Mouse (Mus musculus) heart, embryonic 13.5 days (tissue): ENCODE results near the gene Tmem43. TPM values are rescaled to one million over a fixed set of nuclear protein-coding genes. Genes with fewer than 3 reads are reported as not detected.
"Not testable (repeated sequence)": the region's sequence is repeated elsewhere in the genome, so short reads cannot be mapped to it uniquely, and the experiment has no call there.

Experiments used
- ATAC-seq: fragments of 200-750 bp; cut with Nextera tagmentation; 2 replicates; pipeline ENCODE4 v1.8.0; 2017; ENCODE audit warnings: moderate TSS enrichment; ENCODE audit not compliant: insufficient number of reproducible peaks, low FRiP score, low TSS enrichment; ENCODE audit errors: extremely low read depth
- H3K27ac ChIP-seq: fragments of 300-500 bp; sonication (generic); replicated peaks from 2 replicates; pipeline ENCODE4 v1.5.1; 2015; ENCODE audit warnings: moderate library complexity, mild to moderate bottlenecking, inconsistent platforms
- H3K27me3 ChIP-seq: fragments of 300-500 bp; sonication (generic); replicated peaks from 2 replicates; pipeline ENCODE4 v1.6.1; 2015; ENCODE audit warnings: mild to moderate bottlenecking, inconsistent platforms
- H3K36me3 ChIP-seq: fragments of 300-500 bp; sonication (generic); 2 replicates; pipeline ENCODE4 v1.6.1; 2015; ENCODE audit warnings: mild to moderate bottlenecking, inconsistent platforms
- H3K4me1 ChIP-seq: fragments of 300-500 bp; sonication (generic); 2 replicates; pipeline ENCODE4 v1.6.1; 2015; ENCODE audit warnings: inconsistent platforms
- H3K4me2 ChIP-seq: fragments of 300-500 bp; sonication (generic); 2 replicates; pipeline ENCODE4 v1.6.1; 2015; ENCODE audit warnings: inconsistent platforms, mild to moderate bottlenecking, moderate library complexity
- H3K4me3 ChIP-seq: fragments of 300-500 bp; sonication (generic); 2 replicates; pipeline ENCODE4 v1.5.1; 2015; ENCODE audit warnings: moderate library complexity, mild to moderate bottlenecking, inconsistent platforms
- H3K9ac ChIP-seq: fragments of 300-500 bp; sonication (generic); 2 replicates; pipeline ENCODE4 v1.6.1; 2015; ENCODE audit warnings: inconsistent platforms, mild to moderate bottlenecking, moderate library complexity
- H3K9me3 ChIP-seq: fragments of 300-500 bp; sonication (generic); 2 replicates; pipeline ENCODE4 v1.6.1; 2016; ENCODE audit warnings: inconsistent platforms
- WGBS: fragments of 180-500 bp; shearing (Covaris S2); methylation state at CpG from one replicate; pipeline ENCODE4 v1.1.7; 2015; ENCODE audit warnings: mixed read lengths; 5-methylcytosine and 5-hydroxymethylcytosine counted together
- polyA plus RNA-seq: library from polyadenylated mRNA; unstranded; fragments of >200 nt; fragmentation: Nextera tagmentation; extraction: Ambion mirVana; gene quantifications from 2 replicates; pipeline ENCODE4 v1.2.1, GENCODE M21; 2015

The Tmem43 gene
- polyA plus RNA-seq, 1 experiment from 2014 or later = 26.7 TPM

DNA sequence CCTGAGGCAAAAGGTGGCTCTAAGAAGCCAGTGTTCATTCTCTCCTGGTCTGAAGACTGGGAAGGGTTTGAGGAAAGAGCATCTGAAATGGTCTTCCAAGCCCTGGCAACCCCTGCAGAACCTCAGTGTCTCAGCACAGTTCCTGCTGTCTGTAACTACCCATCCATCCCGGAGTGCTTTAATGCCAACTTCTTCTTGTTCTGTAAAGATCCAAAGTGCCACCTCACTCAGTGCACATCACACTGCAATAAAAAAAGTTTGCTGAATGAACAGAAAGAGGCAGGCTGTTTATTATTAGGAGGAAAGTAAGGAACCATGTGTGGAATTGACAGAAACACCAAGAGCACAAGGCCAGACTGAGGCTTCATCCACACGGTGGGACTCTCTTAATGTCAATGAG, 2.8 kb upstream of the Tmem43 start:
- Histone ChIP-seq H3K9ac (no peak overlapping the region), H3K4me2 (no peak overlapping the region), H3K4me3 (no peak overlapping the region), H3K27ac (no peak overlapping the region), H3K36me3 (peaks cover 44% of the 10 kb centered on the region), H3K27me3 (no peaks in the 10 kb centered on the region), H3K4me1 (peaks cover 22% of the 10 kb centered on the region), H3K9me3 (no peaks in the 10 kb centered on the region)
- no peak for ATAC-seq
- 81% methylated on average over 2 of the region's 2 CpGs for WGBS

DNA sequence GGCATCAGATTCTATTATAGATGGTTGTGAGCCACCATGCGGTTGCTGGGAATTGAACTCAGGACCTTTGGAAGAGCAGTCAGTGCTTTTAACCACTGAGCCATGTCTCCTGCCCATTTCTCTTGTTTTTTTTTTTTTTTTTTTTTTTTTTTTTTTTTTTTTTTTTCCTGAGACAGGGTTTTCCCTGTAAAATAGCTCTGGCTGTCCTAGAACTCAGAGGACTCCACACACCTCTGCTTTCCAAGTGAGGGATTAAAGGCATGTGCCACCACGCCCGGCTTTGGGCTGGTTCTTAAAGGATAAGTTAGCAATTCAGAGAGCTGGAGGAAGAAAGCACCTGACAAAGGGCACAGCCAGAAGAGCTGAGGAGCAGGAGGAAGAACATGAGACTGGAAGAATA, 2.1 kb upstream of the Tmem43 start:
- 89% methylated on average over 3 of the region's 3 CpGs for WGBS
- H3K27me3 ChIP-seq, H3K9me3 ChIP-seq, ATAC-seq, H3K27ac ChIP-seq, H3K4me3 ChIP-seq, H3K9ac ChIP-seq: not testable (repeated sequence)
- peaks cover 40% of the 10 kb centered on the region for H3K36me3 ChIP-seq
- peaks cover 22% of the 10 kb centered on the region for H3K4me1 ChIP-seq
- peak overlapping the region; percentile 77 for H3K4me2 ChIP-seq

DNA sequence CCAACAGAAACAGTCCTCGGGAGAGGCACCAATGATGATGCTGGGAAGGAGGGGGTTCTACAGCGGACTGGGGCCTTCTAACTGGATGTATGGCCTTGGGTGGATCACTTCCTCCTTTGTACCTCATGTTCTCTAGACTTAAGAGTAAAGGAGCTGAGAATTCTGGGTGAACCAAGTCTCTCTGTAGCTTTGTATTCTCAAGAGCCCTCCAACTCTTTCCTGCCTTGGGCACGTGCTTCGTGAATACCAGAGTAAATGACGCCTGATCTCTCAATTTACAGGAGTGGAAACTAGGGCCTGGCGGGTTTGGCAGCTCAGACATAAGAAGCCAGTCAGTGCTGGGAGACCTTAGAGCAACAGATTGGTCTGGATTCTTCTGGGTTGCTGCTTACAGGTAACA, 1.2 kb upstream of the Tmem43 start:
- H3K9ac ChIP-seq = peak overlapping the region; percentile 88
- no peak for ATAC-seq
- H3K36me3 ChIP-seq = peaks cover 40% of the 10 kb centered on the region
- H3K27ac ChIP-seq = peak overlapping the region; percentile 86
- no peaks in the 10 kb centered on the region for H3K9me3 ChIP-seq
- H3K4me2 ChIP-seq = peak overlapping the region; percentile 77
- H3K27me3 ChIP-seq = no peaks in the 10 kb centered on the region
- H3K4me1 ChIP-seq = peaks cover 22% of the 10 kb centered on the region
- peak overlapping the region; percentile 83 for H3K4me3 ChIP-seq
- 35% methylated on average over 6 of the region's 6 CpGs for WGBS

GRCm38 (mm10) chr6:91473805-91474440, 420 bp downstream of the Tmem43 start:
- no peaks in the 10 kb centered on the region for H3K27me3 ChIP-seq
- peaks cover 22% of the 10 kb centered on the region for H3K4me1 ChIP-seq
- under 1% methylated on average over 27 of the region's 27 CpGs for WGBS
- H3K9me3 ChIP-seq = no peaks in the 10 kb centered on the region
- peak overlapping the region; percentile 74 for H3K27ac ChIP-seq
- peak overlapping the region; percentile 90 for H3K9ac ChIP-seq
- peak overlapping the region; percentile 83 for H3K4me3 ChIP-seq
- peak overlapping the region; percentile 87 for H3K4me2 ChIP-seq
- peaks cover 40% of the 10 kb centered on the region for H3K36me3 ChIP-seq
- ATAC-seq = 0 out of 2 replicates have a peak, but pooled peaks have one; percentile 2

DNA sequence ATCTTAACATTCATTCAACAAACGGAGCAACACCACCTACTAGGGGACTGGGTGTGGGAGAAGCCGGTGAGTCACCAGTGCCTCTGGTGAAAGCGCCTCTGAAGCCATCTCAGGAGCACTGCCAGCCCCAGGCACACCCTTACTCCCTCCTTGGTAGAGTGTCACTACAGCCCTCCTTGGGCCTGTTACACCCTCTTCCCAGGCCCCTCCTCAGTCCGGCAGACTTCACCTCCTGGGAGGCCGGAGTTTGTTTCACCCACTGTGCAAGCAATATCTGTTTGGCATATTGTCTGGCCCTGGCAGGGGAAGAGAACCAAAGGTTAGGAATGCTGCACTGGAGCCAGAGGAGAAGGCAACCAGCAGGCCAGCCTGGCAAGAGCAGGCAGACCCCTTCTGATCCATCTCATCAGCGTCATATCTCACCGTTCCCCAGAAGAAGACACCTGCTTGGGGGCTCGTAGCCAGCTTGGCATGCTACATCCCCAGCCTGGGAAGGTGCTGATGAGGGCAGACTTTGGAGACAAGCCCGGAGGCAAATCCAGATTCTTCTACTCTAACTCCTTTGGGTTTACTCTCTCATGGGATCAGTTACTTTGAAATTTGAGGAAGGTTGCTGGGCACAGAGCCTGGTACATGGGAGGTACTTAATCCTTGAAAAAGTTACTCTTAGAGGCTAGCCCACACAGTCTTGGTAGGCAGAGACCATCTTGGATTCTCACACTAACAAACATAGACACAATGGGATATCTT, 1.1 kb downstream of the Tmem43 start:
- Histone ChIP-seq H3K36me3 (peaks cover 43% of the 10 kb centered on the region), H3K9me3 (no peaks in the 10 kb centered on the region), H3K27me3 (no peaks in the 10 kb centered on the region), H3K4me3 (peak overlapping the region; percentile 83), H3K9ac (peak overlapping the region; percentile 90), H3K4me1 (peaks cover 22% of the 10 kb centered on the region), H3K4me2 (peak overlapping the region; percentile 87), H3K27ac (no peak overlapping the region)
- no peak for ATAC-seq
- WGBS = 52% methylated on average over 9 of the region's 9 CpGs

DNA sequence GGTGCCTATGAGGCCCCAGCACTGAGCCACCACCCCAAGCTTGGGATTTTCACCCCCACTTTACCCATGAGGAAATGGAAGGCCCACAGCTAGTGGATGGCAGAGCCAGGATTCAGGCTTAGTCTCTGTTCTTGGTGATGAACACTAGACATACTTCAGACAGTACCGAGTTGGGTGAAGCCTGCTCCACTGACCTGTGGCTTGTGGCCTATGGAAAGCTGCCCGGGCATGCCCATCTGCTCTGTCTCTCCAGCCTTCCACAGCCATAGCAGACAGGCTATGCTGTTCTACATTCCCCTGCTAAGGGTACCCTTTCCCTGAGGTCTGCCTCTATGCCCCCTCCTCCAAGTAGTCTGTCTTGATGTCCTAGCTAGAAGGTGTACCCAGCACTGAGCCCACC, 3.0 kb downstream of the Tmem43 start:
- H3K36me3 ChIP-seq = peaks cover 55% of the 10 kb centered on the region

DNA sequence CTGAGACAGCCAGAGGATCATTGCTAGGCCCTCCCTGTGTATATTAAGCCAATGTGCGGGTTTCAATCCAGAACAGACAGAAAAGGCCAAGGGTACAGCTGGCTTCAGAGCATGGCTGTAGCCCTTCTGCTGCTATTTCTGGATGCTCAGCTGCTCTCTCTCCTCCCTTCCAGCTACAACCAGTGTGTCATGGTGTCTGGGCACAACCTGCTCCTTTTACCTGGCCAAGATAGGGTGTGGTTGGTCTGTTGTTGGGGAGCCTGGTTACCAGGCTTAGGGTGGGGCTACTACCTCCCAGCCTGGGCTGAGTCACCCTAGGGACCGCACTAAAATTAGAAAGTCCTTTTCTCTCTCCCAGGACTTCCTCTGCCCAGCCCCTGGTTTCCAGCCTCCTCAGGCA, 9.9 kb downstream of the Tmem43 start:
- H3K9me3 ChIP-seq = no peaks in the 10 kb centered on the region
- no peak overlapping the region for H3K27ac ChIP-seq
- H3K27me3 ChIP-seq = no peaks in the 10 kb centered on the region
- no peak for ATAC-seq
- H3K4me3 ChIP-seq = no peak overlapping the region
- 69% methylated on average over 2 of the region's 2 CpGs for WGBS
- peaks cover under 1% of the 10 kb centered on the region for H3K4me1 ChIP-seq
- peaks cover 100% of the 10 kb centered on the region for H3K36me3 ChIP-seq
- no peak overlapping the region for H3K4me2 ChIP-seq
- no peak overlapping the region for H3K9ac ChIP-seq

More for the DNA sequence above, 3.0 kb downstream of the Tmem43 start:
- Histone ChIP-seq H3K4me1 (peaks cover 22% of the 10 kb centered on the region), H3K4me3 (no peak overlapping the region), H3K27me3 (no peaks in the 10 kb centered on the region), H3K4me2 (no peak overlapping the region), H3K27ac (no peak overlapping the region), H3K9me3 (no peaks in the 10 kb centered on the region), H3K9ac (0 out of 2 replicates have a peak overlapping the region, but pooled peaks have one; percentile 20)
- ATAC-seq = no peak
- 89% methylated on average over 2 of the region's 2 CpGs for WGBS

DNA sequence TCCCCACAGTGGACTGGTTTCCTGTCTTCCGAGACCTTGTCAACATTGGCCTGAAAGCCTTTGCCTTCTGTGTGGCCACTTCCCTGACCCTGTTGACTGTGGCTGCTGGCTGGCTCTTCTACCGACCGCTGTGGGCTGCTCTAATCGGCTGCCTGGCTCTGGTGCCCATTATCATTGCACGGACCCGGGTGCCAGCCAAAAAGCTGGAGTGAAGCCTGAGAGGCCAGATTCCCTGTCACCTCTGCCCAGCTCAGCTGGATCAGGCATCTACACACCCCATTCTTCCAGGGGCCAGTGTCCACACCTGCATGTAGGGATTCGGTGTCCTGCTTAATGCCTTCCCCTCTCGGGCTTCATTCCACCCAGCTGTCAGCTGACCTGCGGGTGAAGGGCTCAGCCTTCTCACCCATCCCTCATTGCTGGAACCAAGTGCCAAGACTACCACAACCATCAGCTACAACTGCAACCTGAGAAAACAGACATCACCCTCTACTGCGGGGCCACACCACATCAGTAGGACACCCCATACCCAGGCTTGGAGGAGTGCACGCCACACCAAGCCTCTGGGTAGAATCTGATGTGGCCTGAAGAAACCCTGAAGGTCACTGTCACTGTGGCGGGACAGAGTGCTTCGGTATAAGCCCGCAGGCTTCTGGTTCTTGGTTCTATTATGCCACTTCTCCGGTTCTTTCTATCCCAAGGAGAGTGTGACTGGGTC, 13.4 kb downstream of the Tmem43 start:
- no peak overlapping the region for H3K27ac ChIP-seq
- H3K4me1 ChIP-seq = peaks cover 8% of the 10 kb centered on the region
- H3K36me3 ChIP-seq = peaks cover 98% of the 10 kb centered on the region
- no peak for ATAC-seq
- no peak overlapping the region for H3K9ac ChIP-seq
- H3K4me3 ChIP-seq = no peak overlapping the region
- no peaks in the 10 kb centered on the region for H3K9me3 ChIP-seq
- 86% methylated on average over 15 of the region's 15 CpGs for WGBS
- no peaks in the 10 kb centered on the region for H3K27me3 ChIP-seq
- no peak overlapping the region for H3K4me2 ChIP-seq

DNA sequence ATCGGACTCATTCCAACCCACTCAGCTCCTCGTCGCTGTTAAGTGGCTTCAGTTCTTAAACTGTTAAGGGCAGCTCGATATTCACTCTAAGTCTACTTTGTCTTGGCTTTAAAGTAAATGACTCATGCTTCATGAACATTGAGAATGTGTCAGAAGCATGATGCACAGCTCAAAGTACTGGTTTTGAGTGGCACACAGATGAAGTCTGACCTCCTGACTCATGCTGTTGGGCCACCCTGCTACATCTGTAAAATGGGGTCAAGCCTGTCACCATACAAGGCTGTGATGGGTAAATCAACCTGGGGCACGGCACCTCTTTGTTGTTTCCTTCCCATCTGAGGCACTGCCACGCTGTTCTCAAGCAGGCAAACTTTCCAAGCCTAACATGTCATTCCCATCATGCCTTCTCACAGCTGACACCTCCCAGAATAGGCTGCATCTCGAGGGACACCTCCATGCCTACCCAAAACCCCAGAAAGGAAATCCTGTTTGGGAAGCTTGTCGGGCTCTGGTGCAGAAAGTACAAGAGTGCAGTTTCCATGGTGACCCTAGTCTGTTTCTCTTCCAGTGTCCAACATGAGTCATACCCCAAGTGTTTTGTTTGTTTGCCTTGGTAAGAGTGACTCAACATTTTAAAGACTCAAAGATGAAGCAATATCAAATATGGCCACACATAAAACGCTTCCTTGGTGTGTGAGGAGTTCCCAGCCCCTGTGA, 15.2 kb downstream of the Tmem43 start:
- H3K4me3 ChIP-seq = no peak overlapping the region
- no peaks in the 10 kb centered on the region for H3K27me3 ChIP-seq
- ATAC-seq = peak; percentile 10; the same call in 1 of the 2 replicates
- WGBS = 58% methylated on average over 9 of the region's 9 CpGs
- peaks cover 8% of the 10 kb centered on the region for H3K4me1 ChIP-seq
- H3K4me2 ChIP-seq = no peak overlapping the region
- no peak overlapping the region for H3K9ac ChIP-seq
- no peaks in the 10 kb centered on the region for H3K9me3 ChIP-seq
- no peak overlapping the region; the same call in 1 of the 2 replicates for H3K27ac ChIP-seq
- H3K36me3 ChIP-seq = peaks cover 98% of the 10 kb centered on the region

GRCm38 (mm10) chr6:91489872-91490271, 16.4 kb downstream of the Tmem43 start:
- peaks cover 96% of the 10 kb centered on the region for H3K36me3 ChIP-seq
- no peaks in the 10 kb centered on the region for H3K9me3 ChIP-seq
- H3K4me2 ChIP-seq = no peak overlapping the region
- peaks cover 8% of the 10 kb centered on the region for H3K4me1 ChIP-seq
- H3K9ac ChIP-seq = no peak overlapping the region
- no peak for ATAC-seq
- WGBS = 77% methylated on average over 10 of the region's 10 CpGs
- no peak overlapping the region for H3K4me3 ChIP-seq
- H3K27ac ChIP-seq = no peak overlapping the region
- no peaks in the 10 kb centered on the region for H3K27me3 ChIP-seq

GRCm38 (mm10) chr6:91491004-91491403, 17.5 kb downstream of the Tmem43 start:
- H3K27ac ChIP-seq = no peak overlapping the region
- H3K36me3 ChIP-seq = peaks cover 96% of the 10 kb centered on the region
- no peak for ATAC-seq
- WGBS = 70% methylated on average over 6 of the region's 6 CpGs
- H3K27me3 ChIP-seq = no peaks in the 10 kb centered on the region
- H3K9me3 ChIP-seq = no peaks in the 10 kb centered on the region
- H3K9ac ChIP-seq = no peak overlapping the region
- H3K4me1 ChIP-seq = peaks cover 8% of the 10 kb centered on the region
- H3K4me3 ChIP-seq = no peak overlapping the region
- H3K4me2 ChIP-seq = no peak overlapping the region
